Mouse (Mus musculus): ENCODE data around the gene Dld.

DNA sequence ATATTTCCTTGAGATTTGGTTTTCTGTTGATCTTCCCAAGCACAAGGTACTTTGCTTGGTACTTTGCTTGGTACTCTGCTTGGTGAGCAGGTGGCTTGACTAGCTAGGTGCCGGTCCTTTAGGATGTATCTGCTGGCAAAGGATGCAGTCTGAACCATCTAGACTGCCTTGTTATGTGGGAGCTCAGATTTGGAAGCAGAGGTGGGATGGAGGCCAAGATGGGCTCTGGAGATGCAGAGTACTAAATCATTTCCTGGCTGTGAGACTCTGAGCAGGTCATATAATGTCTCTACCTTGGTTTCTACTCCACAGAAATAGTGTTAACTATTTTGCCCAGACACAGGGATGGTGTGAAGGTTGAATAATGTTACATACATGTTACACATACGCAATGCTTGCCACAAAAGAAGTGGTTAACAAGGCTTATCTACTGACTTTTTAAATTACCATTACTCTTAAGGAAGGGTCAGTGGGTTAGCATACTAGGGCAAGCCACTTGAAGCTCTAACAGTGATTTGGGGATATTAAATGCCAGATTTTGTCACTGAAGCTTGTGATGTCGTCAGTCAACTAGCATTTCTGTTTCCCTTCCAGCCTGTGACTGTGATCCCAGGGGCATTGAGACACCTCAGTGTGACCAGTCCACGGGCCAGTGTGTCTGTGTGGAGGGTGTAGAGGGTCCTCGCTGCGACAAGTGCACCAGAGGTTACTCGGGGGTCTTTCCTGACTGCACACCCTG is 33.4 kb downstream of the Dld start:
- TF ChIP-seq POLR2A (IDR thresholded peaks at IDR 0.05; ENCODE audit: insufficient read length, low read depth) (no peak), MYOG (IDR thresholded peaks at IDR 0.05; ENCODE audit: control insufficient read depth in 1 of 3, insufficient read depth in 1 of 3, insufficient read length in 2 of 3, low read depth in 2 of 3) (no peak), USF1 (IDR thresholded peaks at IDR 0.05; ENCODE audit: low read depth) (no peak)

Data from myocyte (in vitro differentiated cells).